Mouse (Mus musculus) left cerebral cortex, postnatal 36 days (tissue): ENCODE data around the gene Tns4. TPM values are rescaled to one million over a fixed set of nuclear protein-coding genes. Genes with fewer than 3 reads are reported as not detected.
A peak's percentile ranks its signal among the peaks of the same experiment; 100 is the strongest.

Experiments used
- DNase-seq, 2 experiments: peaks; one replicate each; pipeline ENCODE4 v3.0.0; 2021 to 2022; ENCODE audit warnings: low spot score in 2 of 2, mixed read lengths in 1 of 2
- intact Hi-C: fragments of 180-260 bp; cut with DNase I; formaldehyde crosslinking; loops from one replicate; pipeline ENCODE4 v1.15.1; 2025
- total RNA-seq, 2 experiments: library from RNA; stranded (reverse); gene quantifications; 2 replicates each; pipeline ENCODE4 v1.2.3; 2021

Tns4 gene
- total RNA-seq, 2 experiments from 2014 or later, result 0.45 to 0.54 TPM

DNA sequence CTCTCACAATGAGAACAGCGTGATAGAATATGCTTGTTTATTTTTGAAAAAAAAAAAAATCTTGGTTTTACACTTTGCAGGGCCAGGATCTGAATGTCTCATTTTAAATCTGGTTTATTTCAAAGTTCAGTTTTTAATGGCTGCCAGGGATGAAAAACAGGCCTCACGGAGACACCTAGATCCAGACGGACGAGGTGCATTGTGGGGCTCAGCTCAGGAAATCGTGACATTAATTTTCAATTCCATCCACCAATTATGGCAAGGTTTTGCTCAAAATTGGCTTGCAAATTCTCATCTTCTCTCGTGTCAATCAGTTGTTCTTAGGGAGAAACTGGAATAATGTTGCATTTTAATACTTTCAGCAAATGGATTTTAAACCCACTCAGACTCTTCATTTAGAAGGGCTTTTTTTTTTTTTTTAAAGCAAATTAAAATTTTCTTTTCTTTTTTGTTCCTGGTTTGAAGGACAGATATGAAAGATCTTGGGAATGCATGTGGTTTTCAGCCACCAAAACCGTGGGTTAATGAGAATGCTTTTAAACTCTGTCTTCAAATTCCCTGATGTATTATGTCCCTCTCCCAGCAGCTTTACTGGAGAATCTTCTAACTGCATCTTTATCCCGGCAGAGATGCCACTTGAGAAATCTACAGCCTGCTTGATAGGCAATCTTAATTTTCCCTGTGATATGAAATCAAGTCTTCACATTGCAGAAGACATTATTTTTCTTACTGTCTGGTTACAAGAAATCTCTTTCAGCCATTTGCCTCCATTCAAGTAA, 8.1 kb upstream of the Tns4 start:
- intact Hi-C loops, result no loop called here

DNA sequence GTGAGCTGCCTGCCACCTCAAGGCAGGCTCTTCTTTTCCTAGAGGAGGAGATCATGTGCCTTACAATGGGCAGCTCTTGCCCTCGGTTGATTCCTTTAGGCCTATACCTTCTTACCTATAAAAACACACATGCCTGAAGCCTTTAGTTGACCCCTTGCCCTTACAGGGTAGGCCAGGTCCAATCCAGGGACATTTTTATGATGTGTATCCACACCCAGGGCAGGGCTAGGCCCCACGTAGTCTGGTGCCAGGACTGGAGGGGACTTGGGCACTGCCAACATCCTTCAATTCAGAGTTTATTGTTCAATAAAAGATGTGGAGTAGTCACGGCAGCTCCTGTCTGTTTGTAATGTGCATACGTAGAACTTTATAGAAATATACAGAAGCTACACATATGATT, 7.3 kb upstream of the Tns4 start:
- DNase-seq, result no peak
- intact Hi-C loops, result no loop called here

More for the DNA sequence above, 8.1 kb upstream of the Tns4 start:
- DNase-seq, result no peak

DNA sequence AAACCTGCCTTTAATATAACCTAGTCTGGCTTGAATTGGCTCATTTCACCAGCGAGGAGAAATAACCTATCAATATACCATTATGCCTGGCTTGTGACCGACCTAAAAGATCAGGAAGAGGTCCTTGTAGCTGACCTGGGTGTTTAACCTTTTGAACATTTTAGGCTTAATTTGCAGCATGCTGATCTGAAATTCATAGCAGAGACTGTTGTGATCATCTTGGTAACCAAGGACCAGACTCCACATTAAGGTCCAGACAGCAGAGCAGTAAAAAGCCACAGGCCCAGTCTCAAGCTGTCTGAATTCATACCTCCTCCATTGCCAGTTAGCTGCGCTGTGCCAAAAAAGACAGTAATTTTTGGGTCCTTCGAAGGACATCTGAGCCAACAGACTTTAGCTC, 6.7 kb upstream of the Tns4 start:
- DNase-seq, result no peak
- intact Hi-C loops, result no loop called here

DNA sequence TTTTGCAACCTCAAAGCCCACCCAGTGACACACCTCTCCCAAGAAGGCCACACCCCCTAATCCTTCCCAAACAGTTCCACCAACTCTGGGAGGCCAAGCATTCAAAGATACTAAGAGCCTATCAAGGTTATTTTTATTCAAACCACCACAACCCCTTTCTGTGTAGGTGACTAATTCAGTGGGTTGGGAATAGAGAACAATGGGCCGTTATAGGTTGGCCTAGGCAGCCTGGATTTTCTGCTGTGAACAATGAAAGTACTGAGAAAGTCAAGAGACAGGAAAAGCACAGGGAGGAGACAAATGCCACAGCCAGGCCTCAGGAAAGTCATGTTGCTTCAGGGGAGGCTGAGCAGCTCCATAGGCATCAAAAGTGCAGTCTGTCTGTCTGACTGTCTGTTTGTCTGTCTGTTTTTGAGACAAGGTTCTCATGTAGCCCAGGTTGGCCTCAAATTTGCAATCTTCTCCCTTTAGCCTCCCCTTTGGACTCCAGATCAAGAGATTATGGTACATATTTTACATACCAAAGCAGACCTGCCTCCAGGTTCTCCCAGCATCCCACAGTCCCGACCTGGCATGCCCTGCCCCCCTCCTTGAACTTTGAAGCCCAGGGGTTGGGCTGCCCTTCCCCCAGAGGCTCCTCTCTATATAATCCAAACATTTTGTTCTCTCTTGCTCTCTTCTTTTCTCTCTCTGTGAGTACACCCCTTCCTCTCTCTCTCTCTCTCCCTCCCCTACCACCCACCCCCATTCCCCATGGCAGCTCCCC, 6.0 kb upstream of the Tns4 start:
- intact Hi-C loops, result no loop called here
- DNase-seq, result no peak

DNA sequence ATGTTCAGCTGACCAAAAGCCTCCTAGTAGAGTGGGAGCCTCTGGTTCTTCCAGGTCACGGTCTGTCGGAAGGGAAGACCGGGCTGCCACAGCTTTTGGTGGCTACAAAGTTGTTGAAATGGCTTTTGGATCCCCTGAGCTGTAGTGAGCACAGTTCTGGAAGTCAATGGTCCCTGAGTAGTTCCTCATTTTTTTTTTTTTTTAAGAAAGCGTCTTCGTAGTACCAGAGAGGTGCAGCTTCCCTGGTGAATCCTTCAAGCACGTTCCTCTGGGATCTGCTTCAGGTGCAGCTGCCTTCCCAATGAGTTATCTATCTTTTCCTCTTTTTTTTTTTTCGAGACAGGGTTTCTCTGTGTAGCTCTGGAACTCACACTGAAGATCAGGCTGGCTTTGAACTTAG, 4.6 kb upstream of the Tns4 start:
- DNase-seq, result no peak
- intact Hi-C loops, result no loop called here

DNA sequence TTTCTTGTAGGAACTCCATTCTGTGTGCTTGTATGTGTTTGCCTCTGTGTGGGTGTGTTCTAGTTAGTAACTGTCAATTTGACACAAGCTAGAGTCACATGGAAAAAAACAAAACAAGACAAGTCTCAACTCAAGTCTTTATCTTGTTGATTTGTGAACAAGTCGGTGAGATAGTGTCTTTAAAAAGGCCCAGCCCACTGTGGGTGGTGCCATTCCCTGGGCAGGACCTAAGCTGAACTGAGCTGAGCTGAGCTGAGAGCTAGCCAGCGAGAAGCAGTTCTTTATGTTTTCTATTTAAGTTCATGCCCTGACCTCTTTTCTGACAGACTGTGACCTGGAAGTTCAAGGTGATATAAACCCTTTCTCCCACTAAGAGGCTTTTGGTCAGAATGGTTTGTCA, 2.6 kb upstream of the Tns4 start:
- intact Hi-C loops, result no loop called here
- no peak for DNase-seq

DNA sequence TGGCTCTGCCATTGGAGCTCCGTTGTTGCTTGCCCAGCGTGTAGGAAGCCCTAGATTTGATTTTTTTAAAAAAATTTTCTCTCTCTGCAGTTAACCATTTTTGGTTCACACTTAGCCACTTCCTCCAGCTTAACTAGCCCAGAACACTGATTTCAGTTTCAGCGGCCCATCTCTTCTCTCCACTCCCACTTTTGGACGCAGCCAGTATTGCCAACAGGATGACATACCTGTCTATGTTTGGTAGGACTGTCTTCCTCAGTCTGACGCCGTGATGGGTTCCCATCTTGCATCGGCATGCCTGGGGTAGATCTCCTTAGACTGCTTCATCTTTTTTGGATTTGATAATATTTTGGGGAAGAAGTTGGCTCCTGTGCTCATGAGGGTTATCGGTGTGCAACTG, 1.3 kb upstream of the Tns4 start:
- intact Hi-C loops, result no loop called here
- DNase-seq, result no peak

DNA sequence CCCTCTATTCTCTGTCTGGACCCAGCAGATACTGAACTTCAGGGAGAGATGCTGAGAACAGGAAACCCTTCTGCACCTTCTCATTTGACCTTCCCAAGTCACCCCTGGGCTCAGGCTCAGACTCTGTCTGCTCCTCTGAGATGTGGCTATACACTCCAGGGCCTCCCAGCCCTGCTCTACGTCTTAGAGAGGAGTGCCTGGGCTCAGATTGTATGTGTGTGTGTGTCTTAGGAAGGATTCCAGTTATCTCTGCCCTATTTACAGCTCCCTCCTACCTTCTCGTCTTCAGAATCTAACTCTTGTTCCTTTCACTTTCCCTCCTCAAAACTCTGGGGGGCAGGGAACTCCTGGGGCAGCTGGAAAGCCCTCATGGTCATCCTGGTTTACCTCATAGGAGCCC, 620 bp downstream of the Tns4 start:
- no peak for DNase-seq
- intact Hi-C loops, result no loop called here

DNA sequence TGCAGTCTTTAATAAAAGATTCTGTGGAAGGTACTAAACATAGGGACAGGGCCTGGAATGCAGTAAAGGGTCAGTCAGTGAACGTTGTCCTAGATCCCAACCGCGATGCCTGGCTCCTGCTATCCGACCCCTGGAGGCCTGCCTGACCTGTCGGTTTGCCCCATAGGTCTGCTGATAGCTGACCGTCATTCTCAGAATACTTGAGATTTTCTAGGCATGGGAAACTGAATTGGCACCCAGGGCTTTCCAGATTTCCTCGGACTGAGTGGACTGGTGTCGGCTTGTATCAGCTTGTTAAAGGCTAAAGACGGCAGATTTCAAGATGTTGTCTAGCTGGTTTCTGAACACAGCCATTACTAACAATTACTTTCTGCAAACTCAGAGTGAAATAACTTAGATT, 4.7 kb downstream of the Tns4 start:
- DNase-seq, result no peak
- intact Hi-C loops, result no loop called here

DNA sequence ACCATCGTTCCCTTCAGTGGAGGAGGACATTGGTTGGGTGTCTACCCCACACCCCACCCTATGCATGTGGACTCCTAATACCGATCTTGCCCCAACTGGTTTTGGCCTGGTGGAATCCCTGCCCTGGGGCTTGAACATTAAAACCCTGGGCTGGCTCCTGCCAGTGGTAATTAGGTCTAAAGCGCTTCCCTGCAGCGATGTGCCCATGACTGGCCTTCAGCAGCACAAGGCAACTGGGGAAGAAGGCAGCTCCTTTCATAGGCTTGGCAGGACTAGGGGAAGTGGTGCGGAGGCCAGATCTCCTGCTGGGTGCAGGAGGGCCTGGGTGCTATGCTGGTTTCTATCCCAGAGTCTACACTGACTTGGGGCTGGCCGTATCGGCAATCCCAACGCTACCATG, 5.6 kb downstream of the Tns4 start:
- DNase-seq, result no peak
- intact Hi-C loops, result no loop called here

DNA sequence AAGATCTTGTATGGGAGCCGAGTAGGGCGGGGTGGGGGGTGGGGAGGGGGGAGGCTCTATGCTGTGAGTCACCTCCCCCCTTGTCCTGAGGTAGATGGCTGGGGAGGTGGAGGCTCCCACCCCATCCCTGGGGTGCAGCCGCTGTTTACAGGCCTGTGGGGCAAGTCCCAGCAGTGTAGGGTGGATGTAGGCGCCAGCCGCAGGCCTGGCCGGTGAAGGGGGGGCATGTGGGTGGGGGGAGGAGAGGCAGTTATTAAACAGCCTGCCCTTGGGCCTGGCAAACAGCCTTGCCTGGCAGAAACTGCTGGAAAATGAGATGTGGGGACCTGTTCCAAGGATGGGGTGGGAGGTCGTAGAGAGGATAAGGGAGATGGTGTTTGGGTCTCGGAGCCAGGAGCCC, 7.0 kb downstream of the Tns4 start:
- no peak for DNase-seq
- intact Hi-C loops, result no loop called here

DNA sequence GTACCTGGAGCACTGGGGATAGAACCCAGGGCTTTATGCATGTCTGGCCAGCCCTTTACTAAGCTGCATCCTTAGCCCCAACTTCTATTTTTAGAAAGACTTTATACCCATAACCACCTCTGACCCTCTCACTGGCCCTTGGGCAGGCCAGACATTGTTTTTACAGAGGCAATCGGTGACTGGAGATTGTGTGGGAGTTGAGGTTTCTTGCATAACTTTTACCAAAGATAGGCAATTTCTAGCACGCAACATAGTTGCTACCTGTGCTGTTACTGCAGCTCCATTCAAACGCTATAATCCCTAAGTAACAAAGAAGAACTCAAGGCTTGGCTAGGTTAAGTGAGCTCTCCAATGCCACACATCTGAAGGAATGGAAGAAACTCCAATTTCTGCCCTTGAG, 7.5 kb downstream of the Tns4 start:
- intact Hi-C loops, result no loop called here
- no peak for DNase-seq

DNA sequence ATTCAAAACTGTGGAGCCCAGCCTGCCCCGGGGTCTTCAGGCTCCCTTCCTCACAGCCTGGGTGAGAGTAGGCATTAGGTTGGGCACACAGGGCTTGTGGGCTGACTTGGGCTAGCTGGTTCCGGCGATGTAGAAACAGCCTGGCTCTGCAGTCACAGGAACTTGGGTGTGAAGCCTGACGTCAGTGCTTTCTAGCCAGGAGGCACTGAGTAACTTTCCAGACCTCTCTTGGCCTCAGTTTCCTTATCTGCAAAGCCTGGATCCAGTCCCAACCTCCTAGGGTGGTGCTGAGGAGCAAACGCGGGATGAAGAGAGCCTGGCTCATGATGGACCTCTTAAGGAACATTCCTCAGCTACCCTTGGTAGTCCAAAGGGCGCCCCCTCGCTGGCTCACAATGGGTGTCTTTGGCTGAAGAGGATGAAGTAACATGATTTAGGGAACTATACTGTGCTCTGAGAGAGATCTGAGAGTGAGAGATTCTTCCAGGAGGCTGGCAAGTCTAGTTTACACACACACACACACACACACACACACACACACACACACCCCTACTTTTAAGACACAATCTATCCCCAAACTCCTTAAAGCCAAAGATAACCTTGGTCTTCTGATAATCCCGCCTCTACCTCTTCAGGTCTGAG, 8.1 kb downstream of the Tns4 start:
- intact Hi-C loops, result no loop called here
- no peak for DNase-seq

DNA sequence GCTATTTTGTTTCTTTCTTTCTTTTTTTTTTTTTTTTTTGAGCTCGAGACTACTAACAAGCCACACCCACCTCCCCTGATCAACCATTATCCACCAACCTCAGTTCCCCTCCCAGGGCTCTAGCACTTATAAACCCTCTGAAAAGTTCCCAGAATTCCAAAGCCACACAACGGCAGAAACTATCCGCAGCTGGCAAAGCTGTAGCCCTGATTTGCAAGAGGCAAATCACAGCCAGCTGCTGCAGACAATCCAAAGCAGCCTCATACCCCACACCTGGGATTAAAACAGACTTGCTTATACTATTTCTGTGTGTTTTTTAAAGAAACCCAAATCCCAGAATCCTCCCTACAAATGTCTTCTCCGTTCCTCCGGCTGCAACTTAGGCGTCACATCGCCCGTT, 11.2 kb downstream of the Tns4 start:
- intact Hi-C loops, result no loop called here
- DNase-seq, result no peak

DNA sequence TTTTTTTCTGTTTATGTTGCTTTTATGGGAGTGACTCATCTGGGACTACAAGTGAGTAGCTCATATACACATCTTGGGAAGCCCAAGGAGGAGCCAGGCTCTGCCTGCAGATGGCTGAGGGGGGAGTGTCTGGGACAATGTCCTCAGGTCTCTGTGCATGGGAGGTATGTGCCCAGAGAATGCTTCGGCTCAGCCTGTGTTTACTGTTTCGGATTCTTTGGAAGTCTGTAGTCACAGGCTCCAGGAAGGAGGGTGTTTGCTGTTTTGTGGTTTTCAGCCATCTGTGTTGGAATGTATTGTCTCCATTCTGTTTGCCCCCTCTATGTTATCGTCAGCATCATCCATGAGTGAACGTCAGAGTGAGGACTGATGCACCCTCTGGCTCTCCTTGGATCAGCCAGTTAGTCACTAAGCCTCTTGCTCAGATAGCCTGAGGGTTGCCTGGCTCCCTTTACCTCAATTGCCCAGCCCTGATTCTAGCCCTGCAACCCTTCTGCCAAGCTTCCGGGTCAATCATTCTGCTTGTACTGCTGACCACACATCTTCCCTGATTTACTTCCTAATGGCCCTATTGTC, 12.3 kb downstream of the Tns4 start:
- no peak for DNase-seq
- intact Hi-C loops, result no loop called here

DNA sequence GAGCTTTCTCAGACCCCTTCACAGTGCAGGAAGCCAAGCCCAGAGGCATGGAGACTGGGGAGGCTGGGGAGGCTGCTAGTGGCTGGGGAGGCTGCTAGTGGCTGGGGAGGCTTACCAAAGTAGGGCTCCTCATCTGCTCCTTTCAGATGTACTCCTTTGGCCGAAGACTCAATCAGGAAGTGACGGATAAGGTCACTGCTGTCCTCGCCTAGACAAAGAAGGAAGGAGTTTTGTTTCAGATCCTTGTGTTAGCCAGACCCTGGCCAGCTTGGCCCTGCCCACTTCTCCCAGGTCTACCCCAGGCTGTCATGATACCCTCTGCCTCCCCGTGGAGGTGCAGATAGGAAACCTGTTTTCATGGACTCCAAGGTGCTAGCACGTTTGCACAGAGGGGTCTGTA, 15.3 kb downstream of the Tns4 start:
- intact Hi-C loops, result no loop called here
- DNase-seq, result no peak

DNA sequence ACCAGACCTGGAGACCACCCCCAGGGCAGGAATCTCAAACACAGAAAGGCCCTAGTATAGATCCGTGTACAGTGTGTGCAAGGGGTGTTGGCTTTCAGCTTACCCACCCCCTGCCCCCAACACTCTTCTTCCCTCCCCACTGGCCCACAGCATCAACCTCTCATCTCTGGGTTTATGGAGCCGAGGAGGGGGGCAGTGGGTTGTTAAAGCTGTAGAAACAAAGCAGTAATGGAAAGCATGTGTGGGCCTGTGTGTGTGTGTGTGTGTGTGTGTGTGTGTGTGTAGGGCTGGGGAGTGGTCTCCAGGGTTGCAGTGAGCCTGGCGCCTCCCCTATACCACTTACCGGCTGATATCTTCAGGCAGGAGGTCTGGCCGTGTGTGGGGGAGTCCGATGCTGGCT, 17.2 kb downstream of the Tns4 start:
- intact Hi-C loops, result no loop called here
- no peak for DNase-seq

DNA sequence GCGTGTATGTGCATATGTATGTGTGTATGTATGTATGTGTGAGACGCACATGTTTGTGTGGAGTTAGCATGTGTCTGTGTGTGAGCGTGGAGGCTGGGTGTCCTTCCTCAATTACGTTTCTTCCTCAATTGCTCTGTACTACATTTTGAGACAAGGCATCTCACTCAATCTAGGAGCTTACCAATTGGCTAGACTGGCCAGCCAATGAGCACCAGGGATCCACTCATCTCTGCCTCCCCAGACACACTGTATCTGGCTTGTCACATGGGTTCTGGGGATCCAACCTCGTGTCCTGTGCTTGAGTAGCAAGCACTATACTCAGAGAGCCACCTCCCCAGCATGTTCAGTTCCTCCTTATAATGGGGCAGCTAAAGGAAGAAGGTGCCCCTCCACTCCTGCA, 20.7 kb downstream of the Tns4 start:
- intact Hi-C loops, result no loop called here
- DNase-seq, result no peak

DNA sequence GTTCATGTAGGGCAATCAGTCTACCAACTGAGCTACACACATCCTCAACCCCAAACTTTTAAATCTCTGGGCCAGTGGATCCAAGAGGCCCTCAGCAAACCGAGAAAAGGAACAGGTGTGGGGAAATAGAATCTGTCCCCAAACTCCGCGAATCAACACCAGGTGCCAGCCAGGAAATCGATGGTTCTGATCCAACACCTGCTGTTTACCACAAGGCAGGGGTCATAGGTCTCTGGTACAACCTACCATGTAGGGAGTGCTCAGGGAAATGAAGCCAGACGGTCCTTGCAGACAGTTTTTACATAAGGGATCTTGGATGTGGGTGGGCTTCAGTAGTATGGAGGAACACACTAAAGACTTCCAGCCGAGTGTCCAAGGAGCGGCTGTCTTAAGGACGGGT, 21.5 kb downstream of the Tns4 start:
- no peak for DNase-seq
- intact Hi-C loops, result no loop called here

DNA sequence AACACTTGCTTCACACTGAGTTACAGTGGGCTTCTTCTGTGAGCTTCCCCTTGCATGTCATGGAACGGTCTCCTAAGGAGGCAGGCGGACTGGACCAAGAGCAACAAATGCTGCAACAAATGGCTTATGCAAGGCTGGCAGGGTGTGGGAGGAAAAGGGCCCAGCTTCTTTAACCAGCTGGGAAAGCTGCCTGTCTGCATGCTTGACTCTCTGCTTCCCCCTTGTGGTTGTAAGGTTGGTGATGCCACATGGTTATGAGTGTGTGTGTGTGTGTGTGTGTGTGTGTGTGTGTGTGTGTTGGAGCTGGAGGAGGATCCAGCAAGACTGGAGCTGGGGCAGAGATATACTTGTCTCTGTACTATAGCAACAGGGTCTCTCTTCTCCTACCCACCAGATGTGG, 23.1 kb downstream of the Tns4 start:
- intact Hi-C loops, result loop anchor here (1.0 kb wide), 1 partner anchor 27 kb away; no protein-coding TSS in a partner anchor
- DNase-seq, result peak; percentile 70 to 71

DNA sequence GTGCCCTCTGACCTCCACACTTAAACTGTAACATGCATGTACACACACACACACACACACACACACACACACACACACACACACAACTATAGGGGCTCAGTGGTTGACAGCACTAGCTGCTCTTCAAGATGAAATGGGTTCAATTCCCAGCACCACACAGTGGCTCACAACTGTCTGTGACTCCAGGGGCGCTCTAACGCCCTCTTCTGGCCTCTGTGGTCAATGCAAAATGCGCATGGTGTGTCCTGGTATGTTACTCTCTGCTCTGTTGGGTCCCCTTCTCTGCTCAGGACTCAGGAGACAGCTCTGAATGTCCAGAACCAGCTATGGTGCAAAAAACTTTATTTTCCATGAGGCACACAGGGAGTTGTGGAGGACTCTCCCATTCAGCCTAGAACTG, 23.8 kb downstream of the Tns4 start:
- DNase-seq, result no peak
- intact Hi-C loops, result no loop called here
